19 mouse cellular contexts compared by ENCODE assay signal in the genomic region with DNA sequence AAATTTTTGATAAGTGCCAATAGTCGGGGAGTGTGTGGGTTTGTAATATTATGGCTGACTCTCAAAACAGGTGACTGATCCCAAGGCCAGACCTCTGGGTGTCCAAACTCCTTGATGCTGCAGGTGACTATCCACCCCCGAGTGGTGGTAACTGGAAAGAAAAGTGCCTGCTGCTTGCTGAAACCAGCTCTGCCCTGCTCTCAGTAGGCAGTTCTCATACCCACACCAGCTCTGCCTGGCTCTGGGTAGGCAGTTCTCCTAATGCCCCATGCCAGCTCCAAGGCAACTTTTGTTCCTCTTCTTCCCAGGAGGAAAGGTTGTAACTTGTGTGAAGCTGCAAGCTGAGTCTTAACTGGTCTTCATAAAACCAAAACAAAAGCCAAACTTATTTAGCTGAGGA.
"Had no signal": no experiment of that assay in that cellular context is flagged by ENCODE, and none has a peak within 500 bp of the region (broad histone marks: within the 10 kb centered on the region; RNA-seq: fewer than 3 reads in every experiment).

No protein-coding gene starts in this region.

- ATAC-seq: intestine, postnatal 0 days; midbrain, embryonic 15.5 days had no signal

- H3K36me3 ChIP-seq: liver, embryonic 13.5 days; midbrain, embryonic 15.5 days had no signal

- DNase-seq: kidney, postnatal 4 days; layer of hippocampus, postnatal 36 days; liver, embryonic 13.5 days; lung, adult 2 months; lung, postnatal 14 days; lung, postnatal 4 days; right cerebral cortex, adult 18-20 months; right cerebral cortex, postnatal 14 days; right cerebral cortex, postnatal 4 days; thymus, adult 2 months; thymus, postnatal 14 days; thymus, postnatal 4 days had no signal

- H3K27me3 ChIP-seq: liver, embryonic 13.5 days; midbrain, embryonic 15.5 days had no signal

- H3K4me2 ChIP-seq: liver, embryonic 13.5 days; midbrain, embryonic 11.5 days; midbrain, embryonic 15.5 days had no signal

- H3K4me3 ChIP-seq: left cerebral cortex, adult 2 months; liver, embryonic 13.5 days; midbrain, embryonic 15.5 days; myocyte had no signal

- H3K9me3 ChIP-seq: liver, embryonic 13.5 days; midbrain, embryonic 15.5 days had no signal

- H3K9ac ChIP-seq: liver, embryonic 13.5 days; midbrain, embryonic 15.5 days had no signal

- H3K27ac ChIP-seq: kidney, postnatal 0 days; liver, embryonic 13.5 days; midbrain, embryonic 15.5 days; stomach, postnatal 0 days had no signal
